In the genomic region with DNA sequence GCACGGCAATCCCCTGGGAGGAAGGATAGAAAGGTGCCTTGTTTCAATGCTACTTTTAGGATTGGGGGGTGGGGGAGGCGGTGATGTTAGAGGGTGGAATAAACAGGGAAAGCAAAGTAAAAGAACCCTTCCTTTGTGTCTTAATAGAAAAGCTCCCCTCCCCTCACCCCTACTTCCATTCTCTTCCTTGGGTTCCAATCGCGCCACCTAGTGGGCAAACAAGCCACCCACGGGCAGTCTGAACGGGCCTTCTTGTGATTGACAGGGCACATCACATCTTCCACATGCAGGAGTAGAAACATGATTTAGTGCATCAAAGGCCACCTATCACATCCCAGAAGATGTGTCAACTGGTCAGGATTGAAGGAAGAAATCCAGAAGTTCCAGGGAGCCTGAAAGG, we compare ENCODE assay signal across 8 mouse cellular contexts. TPM values are rescaled to one million over a fixed set of nuclear protein-coding genes. Genes with fewer than 3 reads are reported as not detected.
A peak's percentile ranks its signal among the peaks of the same experiment; 100 is the strongest.
DNase-seq lines count a peak whose midpoint lies in the region; ATAC-seq and TF ChIP-seq lines count a peak whose summit lies in the region.
"Had no signal": no experiment of that assay in that cellular context is flagged by ENCODE, and none has a peak within 500 bp of the region (broad histone marks: within the 10 kb centered on the region; RNA-seq: fewer than 3 reads in every experiment).

No protein-coding gene starts in this region.

- ATAC-seq in liver, embryonic 11.5 days (replicated peaks; ENCODE audit: low FRiP score): no peak
- no peak for ATAC-seq in midbrain, embryonic 14.5 days (ENCODE audit: low FRiP score, low TSS enrichment)

- no peak overlapping the region for H3K4me3 ChIP-seq in liver, adult 2 months (ENCODE audit: insufficient read depth, low read depth, low read length)
- no peak overlapping the region for H3K4me3 ChIP-seq in liver, embryonic 11.5 days (ENCODE audit: low read depth, low read length)
- no peak overlapping the region for H3K4me3 ChIP-seq in embryonic facial prominence, embryonic 10.5 days
- no peak overlapping the region for H3K4me3 ChIP-seq in midbrain, embryonic 14.5 days (replicated peaks; ENCODE audit: low read depth, low read length)

- peak; percentile 61 for TF ChIP-seq CTCF in liver, adult 2 months (IDR thresholded peaks at IDR 0.05; ENCODE audit: low read depth, low read length)

- no peaks in the 10 kb centered on the region for H3K27me3 ChIP-seq in liver, adult 2 months (ENCODE audit: control insufficient read depth, insufficient read depth, low read length)
- H3K27me3 ChIP-seq in liver, embryonic 11.5 days (replicated peaks; ENCODE audit: control insufficient read depth, insufficient read depth, low read length): no peaks in the 10 kb centered on the region
- no peaks in the 10 kb centered on the region for H3K27me3 ChIP-seq in embryonic facial prominence, embryonic 10.5 days (replicated peaks; ENCODE audit: low read depth, poor library complexity, severe bottlenecking)
- H3K27me3 ChIP-seq in midbrain, embryonic 14.5 days (ENCODE audit: control insufficient read depth, insufficient read depth, low read length): no peaks in the 10 kb centered on the region

- H3K4me2 ChIP-seq in liver, embryonic 11.5 days: no peak overlapping the region
- H3K4me2 ChIP-seq in midbrain, embryonic 14.5 days (ENCODE audit: low read length): no peak overlapping the region

- H3K4me1 ChIP-seq in liver, adult 2 months (ENCODE audit: control insufficient read depth, insufficient read depth, low read length): no peaks in the 10 kb centered on the region
- H3K4me1 ChIP-seq in liver, embryonic 11.5 days (replicated peaks; ENCODE audit: control insufficient read depth, insufficient read depth, low read length): no peaks in the 10 kb centered on the region
- peaks cover 4% of the 10 kb centered on the region; the same call in 1 of the 2 replicates for H3K4me1 ChIP-seq in embryonic facial prominence, embryonic 10.5 days
- H3K4me1 ChIP-seq in midbrain, embryonic 14.5 days (ENCODE audit: control insufficient read depth, insufficient read depth, low read length): no peaks in the 10 kb centered on the region

- DNase-seq in liver, adult 2 months (ENCODE audit: extremely low read depth, low read depth, low spot score): no peak
- DNase-seq in liver, embryonic 11.5 days (ENCODE audit: low spot score): no peak
- peak; percentile 47 to 58 for DNase-seq in adrenal gland, adult 18-20 months (ENCODE audit: low spot score in 2 of 2)
- peak; percentile 75 for DNase-seq in embryonic facial prominence, embryonic 10.5 days (ENCODE audit: low spot score)
- peak; percentile 56 to 87 for DNase-seq in layer of hippocampus, postnatal 25 days (ENCODE audit: extremely low spot score in 1 of 2, low spot score in 1 of 2)
- peak; percentile 88 for DNase-seq in midbrain, embryonic 14.5 days
- DNase-seq in testis, postnatal 14 days (ENCODE audit: low spot score): peak; percentile 81

- no peaks in the 10 kb centered on the region for H3K36me3 ChIP-seq in liver, adult 2 months (ENCODE audit: control insufficient read depth, insufficient read depth, low read length)
- no peaks in the 10 kb centered on the region for H3K36me3 ChIP-seq in liver, embryonic 11.5 days (ENCODE audit: control insufficient read depth, insufficient read depth, low read length)
- no peaks in the 10 kb centered on the region for H3K36me3 ChIP-seq in embryonic facial prominence, embryonic 10.5 days (replicated peaks)
- no peaks in the 10 kb centered on the region for H3K36me3 ChIP-seq in midbrain, embryonic 14.5 days (ENCODE audit: control insufficient read depth, insufficient read depth, low read length)

- no peak overlapping the region for H3K27ac ChIP-seq in liver, adult 2 months (replicated peaks; ENCODE audit: insufficient read depth, low read depth, low read length)
- no peak overlapping the region for H3K27ac ChIP-seq in liver, embryonic 11.5 days (ENCODE audit: low read depth, low read length)
- H3K27ac ChIP-seq in embryonic facial prominence, embryonic 10.5 days (replicated peaks): peak overlapping the region; percentile 51; the same call in 1 of the 2 replicates
- no peak overlapping the region for H3K27ac ChIP-seq in midbrain, embryonic 14.5 days (replicated peaks; ENCODE audit: low read depth, low read length)

- H3K9me3 ChIP-seq in liver, embryonic 11.5 days (ENCODE audit: control insufficient read depth, low read length): no peaks in the 10 kb centered on the region
- no peaks in the 10 kb centered on the region for H3K9me3 ChIP-seq in embryonic facial prominence, embryonic 10.5 days
- no peaks in the 10 kb centered on the region for H3K9me3 ChIP-seq in midbrain, embryonic 14.5 days (ENCODE audit: control insufficient read depth, low read length)

- TF ChIP-seq POLR2A in liver, adult 2 months (IDR thresholded peaks at IDR 0.05; ENCODE audit: extremely low read depth, insufficient read depth, low read length): no peak

- no peaks in the 10 kb centered on the region for H3K79me2 ChIP-seq in liver, adult 2 months (ENCODE audit: control insufficient read depth, insufficient read depth, low read length)

- no peak overlapping the region for H3K9ac ChIP-seq in liver, adult 2 months (ENCODE audit: low read depth, low read length)
- H3K9ac ChIP-seq in liver, embryonic 11.5 days (ENCODE audit: low read depth, low read length): no peak overlapping the region
- H3K9ac ChIP-seq in midbrain, embryonic 14.5 days (replicated peaks; ENCODE audit: low read length): no peak overlapping the region

- 36% methylated on average over 6 of the region's 6 CpGs for WGBS in liver, adult 2 months
- WGBS in liver, embryonic 11.5 days: 25% methylated on average over 6 of the region's 6 CpGs
- WGBS in embryonic facial prominence, embryonic 10.5 days: 15% methylated on average over 6 of the region's 6 CpGs
- 10% methylated on average over 6 of the region's 6 CpGs for WGBS in midbrain, embryonic 14.5 days

RNA-seq across cellular contexts. Expression of gene Gorasp2, which starts 41.2 kb away (rescaled TPM):
- 28.6 and 35.1 TPM in 2 replicates for total RNA-seq in liver, adult 2 months (2014; rRNA removed)
- polyA plus RNA-seq in liver, adult 2 months (2012; rRNA removed): 89.5 and 94.4 TPM in 2 replicates
- 135 TPM in 2 replicates for polyA plus RNA-seq in liver, embryonic 11.5 days (2014; fragmentation: Nextera tagmentation; extraction: Ambion mirVana)
- 100 to 1,000 TPM in 1 of 2 experiments, 10 to 100 TPM in 1; 98.5 to 116 TPM for total RNA-seq in adrenal gland, adult 18-20 months (2021)
- 156 and 157 TPM in 2 replicates for polyA plus RNA-seq in embryonic facial prominence, embryonic 10.5 days (2016; fragmentation: Nextera tagmentation; extraction: Ambion mirVana)
- 100 to 1,000 TPM; 108 to 113 TPM for total RNA-seq in layer of hippocampus, postnatal 25 days (2021)
- polyA plus RNA-seq in midbrain, embryonic 14.5 days (2014; fragmentation: Nextera tagmentation; extraction: Ambion mirVana): 114 and 143 TPM in 2 replicates

RNA-seq across cellular contexts. Expression of gene Gm26558, which starts 41.7 kb away (rescaled TPM):
- 0.55 TPM in 1 of 2 replicates, not detected in the other for total RNA-seq in liver, adult 2 months (2014; rRNA removed)
- polyA plus RNA-seq in liver, adult 2 months (2012; rRNA removed): 0.45 and 0.58 TPM in 2 replicates
- polyA plus RNA-seq in liver, embryonic 11.5 days (2014; fragmentation: Nextera tagmentation; extraction: Ambion mirVana): 2.6 and 3.5 TPM in 2 replicates
- total RNA-seq in adrenal gland, adult 18-20 months (2021): 1 to 10 TPM in 1 of 2 experiments, not detected in 1; 1.1 TPM
- polyA plus RNA-seq in embryonic facial prominence, embryonic 10.5 days (2016; fragmentation: Nextera tagmentation; extraction: Ambion mirVana): 3.5 and 3.6 TPM in 2 replicates
- total RNA-seq in layer of hippocampus, postnatal 25 days (2021): under 1 TPM; 0.42 to 0.59 TPM
- 4.3 and 6.2 TPM in 2 replicates for polyA plus RNA-seq in midbrain, embryonic 14.5 days (2014; fragmentation: Nextera tagmentation; extraction: Ambion mirVana)
- total RNA-seq: neutrophil, adult 5-6 weeks had no signal

Comparison
In these comparisons a context has a peak if more than half of its experiments do, and no peak if none do; other contexts are left out.
1. DNase-seq: peak in adrenal gland, adult 18-20 months (2 of 2), embryonic facial prominence, embryonic 10.5 days (single experiment), layer of hippocampus, postnatal 25 days (2 of 2), midbrain, embryonic 14.5 days (single experiment) and testis, postnatal 14 days (single experiment); none in liver, adult 2 months (single experiment) and liver, embryonic 11.5 days (single experiment).